Mouse (Mus musculus): ENCODE measurements around the gene Fzd5. TPM values are rescaled to one million over a fixed set of nuclear protein-coding genes. Genes with fewer than 3 reads are reported as not detected.

Fzd5 gene
- polyA plus RNA-seq, 1 experiment from 2014 or later: 2.0 TPM

DNA sequence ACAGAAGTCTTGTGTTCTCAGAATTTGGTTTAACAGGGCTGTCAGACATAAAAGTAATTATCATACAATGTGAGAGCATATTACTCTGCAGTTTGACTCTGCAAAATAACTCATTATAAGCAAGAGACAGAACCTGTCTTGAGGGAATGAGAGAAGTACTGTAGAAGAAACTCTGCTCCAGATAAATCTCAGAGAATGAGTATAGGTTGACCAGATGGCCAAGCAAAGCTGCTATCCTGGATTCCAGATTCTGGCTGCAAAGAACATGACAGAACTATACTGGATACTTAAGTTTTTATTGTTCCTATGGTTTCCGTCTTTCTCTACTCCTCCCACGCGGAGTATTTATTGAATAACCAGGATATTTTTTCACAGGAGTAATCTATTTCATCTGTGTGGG lies 54.5 kb downstream of the Fzd5 start:
- no peaks in the 10 kb centered on the region for H3K4me1 ChIP-seq (replicated peaks)
- no peak overlapping the region for H3K9ac ChIP-seq
- no peak overlapping the region for H3K4me2 ChIP-seq
- no peaks in the 10 kb centered on the region for H3K36me3 ChIP-seq
- WGBS: 87% methylated on average over 3 of the region's 3 CpGs
- H3K9me3 ChIP-seq (replicated peaks): no peaks in the 10 kb centered on the region
- H3K4me3 ChIP-seq: no peak overlapping the region
- no peak for ATAC-seq (ENCODE audit: insufficient number of reproducible peaks, low FRiP score)
- no peak overlapping the region for H3K27ac ChIP-seq (ENCODE audit: poor library complexity, severe bottlenecking)
- H3K27me3 ChIP-seq (replicated peaks): no peaks in the 10 kb centered on the region

DNA sequence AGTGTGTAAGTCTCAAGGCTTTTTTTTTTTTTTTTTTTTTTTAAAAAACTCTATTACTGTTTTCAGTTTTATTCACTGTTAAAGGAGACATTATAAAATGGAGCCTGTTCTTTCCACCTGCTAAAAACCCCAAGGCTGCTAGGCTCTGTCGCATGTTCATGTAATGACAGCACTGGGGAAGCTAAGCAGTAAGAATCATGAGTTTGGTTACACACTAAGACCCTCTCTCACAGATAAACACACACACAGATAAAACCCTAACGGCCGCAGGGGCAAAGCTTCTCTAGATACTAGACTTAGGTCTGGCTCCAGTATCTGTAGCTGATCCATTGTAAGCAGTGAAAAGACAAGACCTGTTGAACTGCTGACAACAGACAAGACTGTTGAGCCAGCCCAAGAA lies 56.1 kb downstream of the Fzd5 start:
- H3K4me3 ChIP-seq: no peak overlapping the region
- H3K9ac ChIP-seq: no peak overlapping the region
- no peaks in the 10 kb centered on the region for H3K27me3 ChIP-seq (replicated peaks)
- no peak for ATAC-seq (ENCODE audit: insufficient number of reproducible peaks, low FRiP score)
- H3K4me1 ChIP-seq (replicated peaks): no peaks in the 10 kb centered on the region
- H3K9me3 ChIP-seq (replicated peaks): no peaks in the 10 kb centered on the region
- WGBS: 47% methylated on average over 3 of the region's 3 CpGs
- H3K36me3 ChIP-seq: no peaks in the 10 kb centered on the region
- H3K4me2 ChIP-seq: no peak overlapping the region
- no peak overlapping the region for H3K27ac ChIP-seq (ENCODE audit: poor library complexity, severe bottlenecking)

Other genes with a start within 250 kb of the Fzd5 start
- gene Creb1, start 205.1 kb downstream of the Fzd5 start, polyA plus RNA-seq (2016; fragmentation: Nextera tagmentation; extraction: Ambion mirVana): 28.9 and 29.6 TPM in 2 replicates
- 9.9 and 11.2 TPM in 2 replicates for gene Mettl21a, start 120.5 kb downstream of the Fzd5 start, polyA plus RNA-seq (2016; fragmentation: Nextera tagmentation; extraction: Ambion mirVana)
- gene Ccnyl1, start 47.3 kb downstream of the Fzd5 start, polyA plus RNA-seq (2016; fragmentation: Nextera tagmentation; extraction: Ambion mirVana): 4.1 and 4.2 TPM in 2 replicates
- 7.1 and 10.5 TPM in 2 replicates for gene Plekhm3, start 219.1 kb upstream of the Fzd5 start, polyA plus RNA-seq (2016; fragmentation: Nextera tagmentation; extraction: Ambion mirVana)